Mouse (Mus musculus): ENCODE data around the gene Zbtb2.

- TF ChIP-seq POLR2A (IDR thresholded peaks at IDR 0.05; ENCODE audit: insufficient read depth, low read depth, low read length) (no peak), CTCF (IDR thresholded peaks at IDR 0.05; ENCODE audit: insufficient read depth, low read depth, low read length) (no peak)
Observed at GRCm38 (mm10) chr10:4389461-4390112, 1.7 kb upstream of the Zbtb2 start.

Measured in olfactory bulb, adult 2 months (tissue).